Mouse (Mus musculus) embryo, embryonic 10 days (tissue): ENCODE results near the gene Ssxb5.
"Not testable (repeated sequence)": the region's sequence is repeated elsewhere in the genome, so short reads cannot be mapped to it uniquely, and the experiment has no call there.

Source experiments
- DNase-seq: peaks from one replicate; pipeline ENCODE4 v3.0.0-alpha.2; 2015; ENCODE audit warnings: low spot score

Gene Ssxb5

DNA sequence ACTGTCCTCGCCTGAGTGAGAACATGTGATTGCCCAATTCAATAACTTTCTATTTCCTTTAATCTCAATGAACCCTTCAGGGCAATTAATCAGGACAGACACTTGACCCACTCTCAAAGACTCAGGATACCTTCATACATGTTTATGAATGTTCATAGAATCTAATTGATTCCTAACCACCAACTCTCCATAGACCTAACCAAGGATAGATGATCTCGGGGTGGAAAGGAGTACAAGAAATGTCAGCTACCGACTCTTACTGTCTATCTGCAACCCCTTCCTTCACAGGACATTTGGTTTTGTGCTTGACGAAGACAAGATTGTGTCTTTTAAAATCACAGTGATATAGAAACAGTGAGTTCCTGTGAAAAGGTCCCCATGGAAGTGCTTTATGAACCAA is at the start of gene Ssxb5:
TSS of gene Ssxb5 (plus strand) at position 301 of the 400 bp plus-strand sequence.
- not testable (repeated sequence) for DNase-seq

DNA sequence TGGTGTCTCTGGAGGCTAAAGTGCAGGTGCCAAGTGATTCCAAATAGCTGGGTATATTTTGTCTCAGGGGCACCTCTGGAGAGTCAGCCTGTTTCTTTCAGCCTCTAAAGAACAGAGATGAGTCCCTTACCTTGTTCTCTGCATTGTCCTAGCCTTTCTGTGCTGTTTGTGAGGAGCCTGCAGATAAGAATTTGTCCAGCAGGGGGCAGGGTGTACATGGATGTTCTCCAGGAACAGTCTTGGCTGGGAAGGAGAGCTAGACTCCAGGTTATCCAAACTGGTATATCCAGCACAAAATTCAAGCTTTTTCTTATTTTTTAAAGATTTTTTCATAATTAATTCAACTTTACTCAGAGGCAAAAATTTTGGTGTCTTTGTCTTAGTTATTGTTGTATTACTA is 28.6 kb downstream of the Ssxb5 start:
- DNase-seq, result peak; percentile 15

DNA sequence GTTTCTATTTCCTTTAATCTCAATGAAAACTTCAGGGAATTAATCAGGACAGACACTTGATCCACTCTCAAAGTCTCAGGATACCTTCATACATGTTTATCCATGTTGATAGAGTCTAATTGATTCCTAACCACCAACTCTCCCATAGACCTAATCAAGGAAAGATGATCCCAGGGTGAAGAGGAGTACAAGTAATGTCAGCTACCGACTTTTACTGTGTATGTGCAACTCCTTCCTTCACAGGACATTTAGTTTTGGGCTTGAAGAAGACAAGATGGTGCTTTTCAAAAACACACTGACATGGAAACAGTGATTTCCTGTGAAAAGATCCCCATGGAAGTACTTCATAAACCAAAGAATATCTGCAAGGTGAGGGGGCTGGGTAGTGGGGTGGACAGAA is 40.2 kb downstream of the Ssxb5 start, which contains the start of gene Gm6592:
TSS of gene Gm6592 (plus strand) at position 301 of the 400 bp plus-strand sequence.
- DNase-seq, result no peak

DNA sequence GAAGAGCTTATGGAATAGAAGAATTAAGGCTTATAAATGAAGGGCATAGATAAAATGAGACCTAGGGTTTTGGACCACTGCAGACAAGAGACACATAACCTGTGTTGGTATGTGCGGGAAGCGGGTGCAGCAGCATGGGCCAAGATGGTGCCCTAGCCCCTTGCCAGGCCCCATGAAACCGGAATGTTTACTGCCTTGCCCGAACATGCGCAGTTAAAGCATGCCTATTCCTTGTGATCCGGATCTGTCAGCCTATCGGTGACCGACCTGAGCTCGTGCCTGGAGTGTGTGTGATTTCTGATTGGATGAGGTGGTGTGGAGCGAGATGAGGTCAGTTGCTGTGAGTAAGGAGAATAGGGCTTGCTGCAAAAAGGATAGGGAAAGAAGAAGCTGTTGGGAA is 49.0 kb downstream of the Ssxb5 start:
- no peak for DNase-seq
